Mouse (Mus musculus) limb, embryonic 10.5 days (tissue): Measurements from ENCODE around the gene Ppp2r5e. TPM values are rescaled to one million over a fixed set of nuclear protein-coding genes. Genes with fewer than 3 reads are reported as not detected.
"Not testable (repeated sequence)": the region's sequence is repeated elsewhere in the genome, so short reads cannot be mapped to it uniquely, and the experiment has no call there.

Experiments used
- DNase-seq: peaks from one replicate; pipeline ENCODE4 v3.0.0-alpha.2; 2017; ENCODE audit warnings: low spot score
- H3K27ac ChIP-seq: fragments of 300-500 bp; sonication (generic); 2 replicates; pipeline ENCODE4 v1.5.1; 2016; ENCODE audit warnings: mild to moderate bottlenecking
- H3K27me3 ChIP-seq: fragments of 300-500 bp; sonication (generic); 2 replicates; pipeline ENCODE4 v1.6.1; 2016; ENCODE audit warnings: low read depth, mild to moderate bottlenecking; ENCODE audit not compliant: poor library complexity, severe bottlenecking
- H3K36me3 ChIP-seq: fragments of 300-500 bp; sonication (generic); 2 replicates; pipeline ENCODE4 v1.6.1; 2016; ENCODE audit warnings: mild to moderate bottlenecking, moderate library complexity
- H3K4me1 ChIP-seq: fragments of 300-500 bp; sonication (generic); 2 replicates; pipeline ENCODE4 v1.6.1; 2016
- H3K4me3 ChIP-seq: fragments of 300-500 bp; sonication (generic); 2 replicates; pipeline ENCODE4 v1.5.1; 2016; ENCODE audit warnings: mild to moderate bottlenecking, moderate library complexity
- H3K9me3 ChIP-seq: fragments of 300-500 bp; sonication (generic); replicated peaks from 2 replicates; pipeline ENCODE4 v1.6.1; 2016; ENCODE audit warnings: mild to moderate bottlenecking
- WGBS: fragments of 180-500 bp; shearing (Covaris S2); methylation state at CpG from one replicate; pipeline ENCODE4 v1.1.7; 2016; 5-methylcytosine and 5-hydroxymethylcytosine counted together
- polyA plus RNA-seq: library from polyadenylated mRNA; unstranded; fragments of >200 nt; fragmentation: Nextera tagmentation; extraction: Ambion mirVana; gene quantifications from 2 replicates; pipeline ENCODE4 v1.2.1, GENCODE M21; 2016

The Ppp2r5e gene
- polyA plus RNA-seq, 1 experiment from 2014 or later = 12.7 TPM

- DNase-seq = no peak
- Histone ChIP-seq H3K4me1 (no peaks in the 10 kb centered on the region), H3K27me3 (no peaks in the 10 kb centered on the region), H3K27ac (no peak overlapping the region), H3K4me3 (no peak overlapping the region), H3K9me3 (no peaks in the 10 kb centered on the region), H3K36me3 (0 out of 2 replicates have a peak, but pooled peaks cover 3% of the 10 kb centered on the region)
- WGBS = 79% methylated on average over 3 of the region's 3 CpGs
Observed at GRCm38 (mm10) chr12:75492549-75493327, 103.3 kb downstream of the Ppp2r5e start.

GRCm38 (mm10) chr12:75492148-75492547, 103.9 kb downstream of the Ppp2r5e start:
- not testable (repeated sequence) for H3K4me3 ChIP-seq, H3K27me3 ChIP-seq, DNase-seq, H3K4me1 ChIP-seq, H3K9me3 ChIP-seq, H3K27ac ChIP-seq, H3K36me3 ChIP-seq
- 94% methylated on average over 3 of the region's 3 CpGs for whole genome bisulfite sequencing

GRCm38 (mm10) chr12:75487500-75487899, 108.5 kb downstream of the Ppp2r5e start:
- 94% methylated on average over 2 of the region's 2 CpGs for WGBS
- no peak for DNase-seq
- Histone ChIP-seq H3K9me3 (no peaks in the 10 kb centered on the region), H3K4me1 (no peaks in the 10 kb centered on the region), H3K27ac (no peak overlapping the region), H3K4me3 (no peak overlapping the region), H3K36me3 (peaks cover 7% of the 10 kb centered on the region; the same call in 1 of the 2 replicates), H3K27me3 (no peaks in the 10 kb centered on the region)

- WGBS = 94% methylated on average over 3 of the region's 3 CpGs
- no peak overlapping the region for H3K4me3 ChIP-seq
- H3K36me3 ChIP-seq = peaks cover 11% of the 10 kb centered on the region
- no peak overlapping the region for H3K27ac ChIP-seq
- H3K9me3 ChIP-seq = no peaks in the 10 kb centered on the region
- no peak for DNase-seq
- H3K27me3 ChIP-seq = no peaks in the 10 kb centered on the region
- H3K4me1 ChIP-seq = no peaks in the 10 kb centered on the region
Observed at GRCm38 (mm10) chr12:75486568-75487286, 109.3 kb downstream of the Ppp2r5e start.

- H3K4me1 ChIP-seq = no peaks in the 10 kb centered on the region
- 88% methylated on average over 3 of the region's 3 CpGs for WGBS
Observed at GRCm38 (mm10) chr12:75482781-75483180, 113.3 kb downstream of the Ppp2r5e start.

GRCm38 (mm10) chr12:75482015-75482414, 114.0 kb downstream of the Ppp2r5e start:
- Histone ChIP-seq H3K27me3 (no peaks in the 10 kb centered on the region), H3K9me3 (no peaks in the 10 kb centered on the region), H3K36me3 (peaks cover 29% of the 10 kb centered on the region), H3K4me3 (no peak overlapping the region), H3K4me1 (no peaks in the 10 kb centered on the region), H3K27ac (no peak overlapping the region)
- WGBS = 91% methylated on average over 4 of the region's 4 CpGs
- DNase-seq = no peak

More at GRCm38 (mm10) chr12:75482781-75483180, 113.3 kb downstream of the Ppp2r5e start:
- Histone ChIP-seq H3K4me3 (no peak overlapping the region), H3K9me3 (no peaks in the 10 kb centered on the region), H3K27me3 (no peaks in the 10 kb centered on the region), H3K27ac (no peak overlapping the region), H3K36me3 (peaks cover 24% of the 10 kb centered on the region)
- no peak for DNase-seq

GRCm38 (mm10) chr12:75480031-75480430, 116.0 kb downstream of the Ppp2r5e start:
- H3K27me3 ChIP-seq = no peaks in the 10 kb centered on the region
- WGBS = 94% methylated on average over 8 of the region's 8 CpGs
- H3K9me3 ChIP-seq = no peaks in the 10 kb centered on the region
- peaks cover 25% of the 10 kb centered on the region for H3K36me3 ChIP-seq
- DNase-seq = no peak
- H3K27ac ChIP-seq = no peak overlapping the region
- no peak overlapping the region for H3K4me3 ChIP-seq
- H3K4me1 ChIP-seq = no peaks in the 10 kb centered on the region

- no peak for DNase-seq
- peaks cover 25% of the 10 kb centered on the region for H3K36me3 ChIP-seq
Observed at GRCm38 (mm10) chr12:75479375-75479898, 116.6 kb downstream of the Ppp2r5e start.

GRCm38 (mm10) chr12:75478596-75478995, 117.4 kb downstream of the Ppp2r5e start:
- H3K36me3 ChIP-seq = peaks cover 25% of the 10 kb centered on the region
- no peaks in the 10 kb centered on the region for H3K27me3 ChIP-seq
- H3K27ac ChIP-seq = no peak overlapping the region
- 94% methylated on average over 3 of the region's 3 CpGs for WGBS
- H3K4me1 ChIP-seq = no peaks in the 10 kb centered on the region
- DNase-seq = no peak
- H3K9me3 ChIP-seq = no peaks in the 10 kb centered on the region
- H3K4me3 ChIP-seq = no peak overlapping the region

More at GRCm38 (mm10) chr12:75479375-75479898, 116.6 kb downstream of the Ppp2r5e start:
- Histone ChIP-seq H3K4me1 (no peaks in the 10 kb centered on the region), H3K4me3 (no peak overlapping the region), H3K9me3 (no peaks in the 10 kb centered on the region), H3K27me3 (no peaks in the 10 kb centered on the region), H3K27ac (no peak overlapping the region)
- 88% methylated on average over 8 of the region's 8 CpGs for WGBS

GRCm38 (mm10) chr12:75478117-75478516, 117.9 kb downstream of the Ppp2r5e start:
- H3K27ac ChIP-seq = no peak overlapping the region
- WGBS = 92% methylated on average over 4 of the region's 4 CpGs
- DNase-seq = no peak

GRCm38 (mm10) chr12:75473021-75473420, 123.0 kb downstream of the Ppp2r5e start:
- WGBS = 89% methylated on average over 2 of the region's 2 CpGs
- H3K4me3 ChIP-seq = no peak overlapping the region
- peaks cover 14% of the 10 kb centered on the region for H3K36me3 ChIP-seq

More at GRCm38 (mm10) chr12:75478117-75478516, 117.9 kb downstream of the Ppp2r5e start:
- Histone ChIP-seq H3K4me1 (no peaks in the 10 kb centered on the region), H3K9me3 (no peaks in the 10 kb centered on the region), H3K36me3 (peaks cover 25% of the 10 kb centered on the region), H3K27me3 (no peaks in the 10 kb centered on the region), H3K4me3 (no peak overlapping the region)

GRCm38 (mm10) chr12:75472107-75472506, 123.9 kb downstream of the Ppp2r5e start:
- no peaks in the 10 kb centered on the region for H3K27me3 ChIP-seq
- H3K27ac ChIP-seq = no peak overlapping the region
- DNase-seq = no peak
- WGBS = 93% methylated on average over 3 of the region's 3 CpGs
- H3K4me1 ChIP-seq = peaks cover 3% of the 10 kb centered on the region; the same call in 1 of the 2 replicates
- peaks cover 13% of the 10 kb centered on the region for H3K36me3 ChIP-seq
- no peaks in the 10 kb centered on the region for H3K9me3 ChIP-seq
- no peak overlapping the region for H3K4me3 ChIP-seq

More at GRCm38 (mm10) chr12:75473021-75473420, 123.0 kb downstream of the Ppp2r5e start:
- no peak for DNase-seq
- Histone ChIP-seq H3K27me3 (no peaks in the 10 kb centered on the region), H3K4me1 (peaks cover 3% of the 10 kb centered on the region; the same call in 1 of the 2 replicates), H3K9me3 (no peaks in the 10 kb centered on the region), H3K27ac (no peak overlapping the region)

- peaks cover 55% of the 10 kb centered on the region for H3K36me3 ChIP-seq
- WGBS = 93% methylated on average over 6 of the region's 6 CpGs
- H3K4me1 ChIP-seq = peaks cover 3% of the 10 kb centered on the region; the same call in 1 of the 2 replicates
- H3K27me3 ChIP-seq = no peaks in the 10 kb centered on the region
- H3K9me3 ChIP-seq = no peaks in the 10 kb centered on the region
- no peak overlapping the region for H3K27ac ChIP-seq
- no peak overlapping the region for H3K4me3 ChIP-seq
- DNase-seq = no peak
Observed at GRCm38 (mm10) chr12:75467814-75468213, 128.2 kb downstream of the Ppp2r5e start.
